Mouse (Mus musculus): ENCODE data around the gene Sec24d. TPM values are rescaled to one million over a fixed set of nuclear protein-coding genes. Genes with fewer than 3 reads are reported as not detected.

Sec24d gene
- polyA plus RNA-seq (2012; ENCODE audit: insufficient read depth, insufficient read length, missing spikeins), result 33.2 and 35.8 TPM in 2 replicates

GRCm38 (mm10) chr3:123266753-123267651 lies at the start of gene Sec24d:
Sec24d (plus strand) TSS chr3:123267455.
- peaks cover 12% of the 10 kb centered on the region for H3K4me1 ChIP-seq (ENCODE audit: control insufficient read depth, insufficient read depth, low read length)
- peak within 1 kb of the TSS; percentile 48 for H3K27ac ChIP-seq (ENCODE audit: insufficient read depth, low read depth, low read length)
- peak within 1 kb of the TSS; percentile 81 for H3K4me3 ChIP-seq (ENCODE audit: insufficient read depth, low read length)
- TF ChIP-seq POLR2A (IDR thresholded peaks at IDR 0.05; ENCODE audit: borderline replicate concordance, low read depth, low read length) (no peak), CTCF (IDR thresholded peaks at IDR 0.05; ENCODE audit: low read depth, low read length) (no peak)

GRCm38 (mm10) chr3:123218646-123219045 lies 48.6 kb upstream of the Sec24d start:
- Histone ChIP-seq H3K4me1 (ENCODE audit: control insufficient read depth, insufficient read depth, low read length) (no peaks in the 10 kb centered on the region), H3K4me3 (ENCODE audit: insufficient read depth, low read length) (no peak overlapping the region), H3K27ac (ENCODE audit: insufficient read depth, low read depth, low read length) (no peak overlapping the region)
- TF ChIP-seq CTCF (IDR thresholded peaks at IDR 0.05; ENCODE audit: low read depth, low read length) (no peak), POLR2A (IDR thresholded peaks at IDR 0.05; ENCODE audit: borderline replicate concordance, low read depth, low read length) (no peak)

GRCm38 (mm10) chr3:123227276-123227675 lies 40.0 kb upstream of the Sec24d start:
- no peak overlapping the region for H3K27ac ChIP-seq (ENCODE audit: insufficient read depth, low read depth, low read length)
- no peaks in the 10 kb centered on the region for H3K4me1 ChIP-seq (ENCODE audit: control insufficient read depth, insufficient read depth, low read length)
- H3K4me3 ChIP-seq (ENCODE audit: insufficient read depth, low read length), result no peak overlapping the region
- TF ChIP-seq POLR2A (IDR thresholded peaks at IDR 0.05; ENCODE audit: borderline replicate concordance, low read depth, low read length) (no peak), CTCF (IDR thresholded peaks at IDR 0.05; ENCODE audit: low read depth, low read length) (no peak)

GRCm38 (mm10) chr3:123231639-123232038 lies 35.6 kb upstream of the Sec24d start:
- no peak overlapping the region for H3K4me3 ChIP-seq (ENCODE audit: insufficient read depth, low read length)

GRCm38 (mm10) chr3:123234191-123234836 lies 32.9 kb upstream of the Sec24d start:
- H3K27ac ChIP-seq (ENCODE audit: insufficient read depth, low read depth, low read length), result no peak overlapping the region
- no peak overlapping the region for H3K4me3 ChIP-seq (ENCODE audit: insufficient read depth, low read length)
- H3K4me1 ChIP-seq (ENCODE audit: control insufficient read depth, insufficient read depth, low read length), result no peaks in the 10 kb centered on the region
- no peak for TF ChIP-seq CTCF (IDR thresholded peaks at IDR 0.05; ENCODE audit: low read depth, low read length)
- TF ChIP-seq POLR2A (IDR thresholded peaks at IDR 0.05; ENCODE audit: borderline replicate concordance, low read depth, low read length), result no peak

More at GRCm38 (mm10) chr3:123231639-123232038, 35.6 kb upstream of the Sec24d start:
- Histone ChIP-seq H3K4me1 (ENCODE audit: control insufficient read depth, insufficient read depth, low read length) (no peaks in the 10 kb centered on the region), H3K27ac (ENCODE audit: insufficient read depth, low read depth, low read length) (no peak overlapping the region)
- TF ChIP-seq CTCF (IDR thresholded peaks at IDR 0.05; ENCODE audit: low read depth, low read length) (no peak), POLR2A (IDR thresholded peaks at IDR 0.05; ENCODE audit: borderline replicate concordance, low read depth, low read length) (no peak)

- TF ChIP-seq POLR2A (IDR thresholded peaks at IDR 0.05; ENCODE audit: borderline replicate concordance, low read depth, low read length), result no peak
- TF ChIP-seq CTCF (IDR thresholded peaks at IDR 0.05; ENCODE audit: low read depth, low read length), result no peak
- Histone ChIP-seq H3K4me1 (ENCODE audit: control insufficient read depth, insufficient read depth, low read length) (no peaks in the 10 kb centered on the region), H3K4me3 (ENCODE audit: insufficient read depth, low read length) (peak overlapping the region; percentile 52), H3K27ac (ENCODE audit: insufficient read depth, low read depth, low read length) (no peak overlapping the region)
Measured at GRCm38 (mm10) chr3:123235495-123235894, 31.8 kb upstream of the Sec24d start.

- H3K4me1 ChIP-seq (ENCODE audit: control insufficient read depth, insufficient read depth, low read length), result no peaks in the 10 kb centered on the region
- peak within 1 kb of the TSS; percentile 52 for H3K4me3 ChIP-seq (ENCODE audit: insufficient read depth, low read length)
- H3K27ac ChIP-seq (ENCODE audit: insufficient read depth, low read depth, low read length), result no peak within 1 kb of the TSS
- no peak for TF ChIP-seq CTCF (IDR thresholded peaks at IDR 0.05; ENCODE audit: low read depth, low read length)
- no peak for TF ChIP-seq POLR2A (IDR thresholded peaks at IDR 0.05; ENCODE audit: borderline replicate concordance, low read depth, low read length)
Measured at GRCm38 (mm10) chr3:123235921-123236320, 31.3 kb upstream of the Sec24d start, which contains the start of gene Synpo2. Synpo2 (minus strand) TSS chr3:123236149.

GRCm38 (mm10) chr3:123237039-123237438 lies 30.2 kb upstream of the Sec24d start:
- Histone ChIP-seq H3K4me3 (ENCODE audit: insufficient read depth, low read length) (no peak overlapping the region), H3K27ac (ENCODE audit: insufficient read depth, low read depth, low read length) (no peak overlapping the region), H3K4me1 (ENCODE audit: control insufficient read depth, insufficient read depth, low read length) (no peaks in the 10 kb centered on the region)
- no peak for TF ChIP-seq POLR2A (IDR thresholded peaks at IDR 0.05; ENCODE audit: borderline replicate concordance, low read depth, low read length)
- TF ChIP-seq CTCF (IDR thresholded peaks at IDR 0.05; ENCODE audit: low read depth, low read length), result no peak

GRCm38 (mm10) chr3:123237446-123237845 lies 29.8 kb upstream of the Sec24d start:
- H3K4me3 ChIP-seq (ENCODE audit: insufficient read depth, low read length), result no peak overlapping the region
- TF ChIP-seq CTCF (IDR thresholded peaks at IDR 0.05; ENCODE audit: low read depth, low read length), result no peak
- no peak for TF ChIP-seq POLR2A (IDR thresholded peaks at IDR 0.05; ENCODE audit: borderline replicate concordance, low read depth, low read length)
- no peaks in the 10 kb centered on the region for H3K4me1 ChIP-seq (ENCODE audit: control insufficient read depth, insufficient read depth, low read length)
- H3K27ac ChIP-seq (ENCODE audit: insufficient read depth, low read depth, low read length), result no peak overlapping the region

- no peak overlapping the region for H3K4me3 ChIP-seq (ENCODE audit: insufficient read depth, low read length)
- TF ChIP-seq POLR2A (IDR thresholded peaks at IDR 0.05; ENCODE audit: borderline replicate concordance, low read depth, low read length) (no peak), CTCF (IDR thresholded peaks at IDR 0.05; ENCODE audit: low read depth, low read length) (no peak)
- H3K27ac ChIP-seq (ENCODE audit: insufficient read depth, low read depth, low read length), result no peak overlapping the region
- no peaks in the 10 kb centered on the region for H3K4me1 ChIP-seq (ENCODE audit: control insufficient read depth, insufficient read depth, low read length)
Measured at GRCm38 (mm10) chr3:123244376-123244775, 22.9 kb upstream of the Sec24d start.

Data from bone marrow macrophage, adult 2 months (primary cell).